Mouse (Mus musculus) MN1 (cell line): ENCODE data around the gene Cyp4f15.
A peak's percentile ranks its signal among the peaks of the same experiment; 100 is the strongest.
"Not testable (repeated sequence)": the region's sequence is repeated elsewhere in the genome, so short reads cannot be mapped to it uniquely, and the experiment has no call there.

Experiments
- DNase-seq: peaks from one replicate; pipeline ENCODE4 v3.0.0-alpha.2; 2016; ENCODE audit warnings: low spot score

Cyp4f15 gene

GRCm38 (mm10) chr17:32685048-32685750 is at the start of gene Cyp4f15:
Gene Cyp4f15, plus strand, starts transcription at chr17:32685627.
- no peak for DNase-seq

DNA sequence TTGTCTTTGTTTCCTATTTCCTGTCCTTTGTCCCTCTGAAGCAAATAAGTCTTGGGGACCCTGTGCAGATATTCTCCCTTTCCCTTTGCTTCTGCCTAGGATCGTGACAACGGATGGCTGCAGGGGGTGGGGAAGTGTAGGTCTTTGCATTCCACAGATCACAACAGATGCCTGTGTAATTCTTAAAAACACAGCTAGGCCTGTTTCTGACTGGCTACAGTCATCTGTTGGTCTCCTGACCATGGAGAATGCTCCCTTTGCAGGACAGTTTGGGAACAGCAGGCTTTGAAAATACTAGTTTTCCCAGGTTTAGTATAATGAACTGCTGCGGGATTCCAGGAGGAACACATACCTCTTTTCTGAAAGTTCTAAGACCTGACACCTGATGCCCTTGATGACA is 49.1 kb upstream of the Cyp4f15 start:
- no peak for DNase-seq

GRCm38 (mm10) chr17:32637151-32637550 is 48.3 kb upstream of the Cyp4f15 start:
- no peak for DNase-seq

DNA sequence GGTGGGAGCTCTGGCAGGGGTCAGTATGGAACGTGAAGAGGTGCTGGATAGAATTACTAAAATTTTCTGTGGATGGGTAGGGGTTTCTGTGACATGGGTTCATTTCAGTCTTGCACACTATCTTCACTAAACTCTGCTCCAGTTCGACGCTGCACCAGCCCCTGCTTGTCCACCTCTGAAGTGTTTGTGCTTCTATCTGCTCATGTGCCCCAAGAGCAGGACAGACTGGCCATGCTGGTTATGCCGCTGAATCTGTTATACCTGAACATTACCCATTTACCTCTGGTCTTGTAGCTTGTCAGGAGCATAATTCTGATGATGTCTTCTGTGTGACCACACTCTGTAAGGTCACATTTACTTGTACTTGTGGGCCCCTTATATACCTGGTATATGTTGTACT is 38.8 kb upstream of the Cyp4f15 start:
- no peak for DNase-seq

DNA sequence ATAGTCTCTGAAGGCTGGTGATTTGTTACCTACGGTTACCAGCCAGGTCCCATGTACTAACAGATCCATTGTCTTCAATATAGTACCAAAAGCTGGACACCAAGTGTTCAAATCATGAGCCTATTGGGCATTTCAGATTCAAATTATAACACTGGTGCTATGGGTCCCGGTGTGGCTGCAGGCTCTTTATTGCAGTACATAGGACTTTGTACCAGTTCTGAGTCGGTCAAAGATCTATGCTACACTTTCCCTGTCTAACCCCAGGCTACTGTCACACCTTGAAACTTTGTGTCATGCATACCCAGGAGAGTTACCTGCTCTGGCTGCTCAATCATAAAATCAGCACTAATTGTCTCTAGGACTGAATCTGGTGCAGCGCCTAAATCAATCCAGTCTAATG is 31.6 kb upstream of the Cyp4f15 start:
- DNase-seq = no peak

DNA sequence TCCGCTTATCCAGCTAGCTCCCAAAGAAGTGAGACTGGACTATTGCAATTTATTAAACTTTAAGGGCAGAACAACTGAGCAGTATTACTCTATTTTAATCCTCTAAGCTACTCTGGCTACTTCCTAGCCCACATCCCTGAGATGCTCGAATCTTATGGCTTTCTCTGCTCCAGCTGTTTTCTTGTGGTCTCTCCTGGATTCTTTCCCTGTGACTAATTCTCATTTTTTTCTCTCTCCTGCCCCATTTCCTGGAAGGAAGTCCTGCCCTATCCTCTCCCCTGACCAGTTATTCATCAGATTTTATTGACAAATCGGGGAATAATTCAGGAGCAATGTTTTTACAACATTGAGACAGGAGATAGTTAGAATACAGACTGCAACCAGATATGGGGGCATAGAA is 28.4 kb upstream of the Cyp4f15 start:
- DNase-seq = no peak

GRCm38 (mm10) chr17:32658246-32658645 is 27.2 kb upstream of the Cyp4f15 start:
- DNase-seq = no peak

DNA sequence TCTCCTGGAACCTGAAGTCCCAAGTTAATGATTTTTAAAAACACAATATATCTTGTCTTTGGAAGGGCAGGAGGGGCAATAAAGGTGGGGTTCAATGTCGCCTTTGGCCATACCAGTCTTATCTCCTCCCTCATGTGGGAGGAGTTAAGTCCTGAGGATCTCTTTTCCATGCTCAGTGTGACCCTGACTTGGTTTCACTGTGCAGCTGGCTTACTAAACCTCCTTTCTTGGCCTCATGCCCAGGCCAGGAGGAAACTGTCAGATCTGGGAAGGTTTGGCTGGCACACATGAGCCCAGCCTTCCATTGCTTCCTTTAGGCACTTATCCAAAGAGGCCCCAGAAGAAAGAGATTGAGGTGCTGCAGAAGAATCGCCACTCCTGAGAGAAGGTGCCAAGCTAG is 26.7 kb upstream of the Cyp4f15 start, which contains the start of gene Cyp4f40:
Cyp4f40 (plus strand) TSS at position 189 of the 400 bp plus-strand sequence.
- peak; percentile 17 for DNase-seq

- DNase-seq = no peak
These were observed 11.5 kb upstream of the Cyp4f15 start for GRCm38 (mm10) chr17:32673976-32674375.

DNA sequence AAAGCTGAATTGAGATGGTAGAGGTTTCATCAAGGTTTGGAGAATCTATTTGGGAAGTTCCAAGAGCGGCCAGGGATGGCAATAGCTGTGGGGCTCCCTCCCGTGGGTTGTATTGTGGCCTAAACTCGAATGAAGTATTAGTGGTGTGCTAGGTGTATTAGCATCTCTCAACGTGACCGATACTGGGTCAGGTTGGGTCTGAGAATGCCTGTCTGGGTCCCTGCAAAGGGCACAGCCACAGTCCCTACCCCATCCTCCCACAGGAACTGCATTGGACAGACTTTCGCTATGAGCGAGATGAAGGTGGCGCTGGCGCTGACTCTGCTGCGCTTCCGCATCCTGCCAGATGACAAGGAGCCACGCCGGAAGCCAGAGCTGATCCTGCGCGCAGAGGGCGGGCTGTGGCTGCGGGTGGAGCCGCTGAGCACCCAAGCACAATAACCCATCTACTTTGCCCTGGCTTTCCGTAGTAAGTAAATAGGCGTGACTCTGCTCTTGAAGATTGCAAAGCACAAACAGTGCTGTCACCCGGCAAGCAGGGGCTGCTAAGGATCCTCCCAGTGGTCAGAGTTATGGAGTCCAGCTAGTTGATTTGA is 9.3 kb upstream of the Cyp4f15 start:
- DNase-seq = no peak

GRCm38 (mm10) chr17:32680404-32680803 is 5.0 kb upstream of the Cyp4f15 start:
- DNase-seq = peak; percentile 19

- DNase-seq = no peak
These were observed 1.3 kb downstream of the Cyp4f15 start for GRCm38 (mm10) chr17:32686722-32687121.

DNA sequence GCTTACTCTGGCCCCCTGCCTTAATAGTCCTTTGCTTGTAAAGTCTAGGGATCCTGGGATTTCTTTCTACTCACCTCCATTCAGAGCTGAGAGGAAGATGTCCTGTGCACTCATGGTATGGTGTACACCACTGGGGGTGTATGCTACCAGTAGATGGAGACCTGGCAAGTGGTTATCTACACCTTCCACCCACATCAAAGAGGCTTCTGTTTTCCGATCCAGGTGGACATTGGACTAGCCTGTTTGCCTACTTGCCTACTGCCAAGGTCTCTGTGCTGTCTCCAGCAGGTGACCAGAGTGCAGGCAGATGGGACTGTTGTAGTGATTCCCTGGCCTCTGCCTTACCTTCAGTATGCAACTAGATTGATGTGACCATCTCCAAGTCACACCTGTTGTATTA is 5.5 kb downstream of the Cyp4f15 start:
- no peak for DNase-seq

GRCm38 (mm10) chr17:32702826-32703225 is 17.4 kb downstream of the Cyp4f15 start:
- no peak for DNase-seq

- not testable (repeated sequence) for DNase-seq
These were observed 25.1 kb downstream of the Cyp4f15 start for GRCm38 (mm10) chr17:32710541-32710940.

GRCm38 (mm10) chr17:32722151-32722550 is 36.7 kb downstream of the Cyp4f15 start:
- DNase-seq = not testable (repeated sequence)

DNA sequence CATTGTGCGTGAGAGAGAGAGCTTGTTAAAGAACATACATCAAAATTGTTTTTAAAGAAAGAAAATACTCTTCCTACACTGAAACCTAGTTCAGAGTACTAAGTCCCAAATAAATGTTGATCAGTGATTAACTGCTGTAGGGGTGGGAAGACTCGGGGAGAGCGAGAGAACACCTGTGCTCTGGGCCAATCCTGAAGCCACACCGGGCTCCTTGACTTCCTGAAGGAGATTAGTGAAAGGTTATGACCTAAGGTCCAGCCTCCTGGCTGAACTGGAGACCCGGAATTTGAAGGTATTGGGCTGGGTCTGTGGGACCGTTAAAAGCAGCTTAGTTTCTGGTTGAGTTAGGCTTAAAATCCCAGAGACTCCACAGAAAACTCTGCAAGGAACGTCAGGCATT is 37.3 kb downstream of the Cyp4f15 start:
- DNase-seq = no peak

GRCm38 (mm10) chr17:32726360-32726759 is 40.9 kb downstream of the Cyp4f15 start:
- not testable (repeated sequence) for DNase-seq

GRCm38 (mm10) chr17:32729029-32729428 is 43.6 kb downstream of the Cyp4f15 start:
- no peak for DNase-seq

DNA sequence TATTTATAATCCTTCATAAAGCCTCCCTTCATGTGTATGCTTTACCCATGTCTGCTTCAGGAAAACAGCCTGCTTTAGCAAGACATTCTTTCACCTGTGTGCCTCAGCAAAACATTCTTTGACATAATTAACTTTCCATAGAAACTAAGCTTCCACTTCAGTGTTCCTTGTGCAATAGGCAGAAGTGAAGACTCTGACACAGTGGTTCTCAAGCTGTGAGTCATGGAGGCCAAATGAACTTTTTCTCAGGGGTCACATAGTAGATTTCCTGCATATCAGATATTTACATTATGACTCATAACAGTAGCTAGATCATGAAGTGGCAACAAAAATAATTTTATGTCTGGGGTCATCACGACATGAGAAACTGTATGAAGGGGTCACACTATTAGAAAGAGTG is 53.0 kb downstream of the Cyp4f15 start:
- no peak for DNase-seq

GRCm38 (mm10) chr17:32741057-32741456 is 55.6 kb downstream of the Cyp4f15 start:
- DNase-seq = no peak

GRCm38 (mm10) chr17:32750611-32751010 is 65.2 kb downstream of the Cyp4f15 start:
- no peak for DNase-seq
